Comparison of ENCODE assay signal across 31 mouse cellular contexts in the genomic region with DNA sequence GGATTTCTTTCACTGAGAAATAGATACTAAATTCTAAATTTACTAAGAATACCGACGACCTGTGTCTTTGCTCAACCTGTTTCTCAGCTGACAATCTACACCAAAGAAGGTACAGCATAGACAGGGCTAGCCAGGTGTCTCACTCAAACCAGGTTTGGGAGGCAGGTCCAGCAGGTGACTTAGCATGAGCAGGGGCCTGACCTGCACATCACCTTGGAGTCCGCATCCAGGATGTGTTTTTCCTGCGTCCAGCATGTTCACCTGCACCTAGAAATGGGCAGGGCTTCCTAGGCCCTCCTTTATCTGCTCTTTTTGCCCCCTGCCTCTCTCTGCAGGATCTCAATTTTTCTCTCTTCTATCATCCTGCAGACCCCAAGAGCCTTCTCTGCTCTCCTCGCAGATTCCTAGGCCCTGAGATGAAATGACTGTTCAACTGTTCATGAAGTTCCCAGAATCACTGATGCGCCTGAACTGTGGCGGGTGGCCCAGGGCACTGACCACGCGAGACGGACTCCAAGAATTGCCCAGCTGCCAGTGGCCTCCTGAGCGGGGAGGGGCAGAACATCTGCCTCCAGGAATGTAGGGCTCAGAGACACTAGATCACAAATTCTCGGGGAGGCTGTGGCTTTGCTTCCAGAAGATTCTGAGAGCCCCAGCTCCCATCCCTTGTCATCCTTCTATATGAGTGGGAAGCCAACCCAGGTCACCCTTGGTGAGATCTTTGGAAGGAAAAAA. TPM values are rescaled to one million over a fixed set of nuclear protein-coding genes. Genes with fewer than 3 reads are reported as not detected.
"Had no signal": no experiment of that assay in that cellular context is flagged by ENCODE, and none has a peak within 500 bp of the region (broad histone marks: within the 10 kb centered on the region; RNA-seq: fewer than 3 reads in every experiment).

No protein-coding gene starts in this region.

- H3K9me3 ChIP-seq: intestine, embryonic 15.5 days; kidney, embryonic 15.5 days; lung, embryonic 15.5 days; megakaryocyte, embryonic 14.5 days; midbrain, embryonic 10.5 days; stomach, embryonic 15.5 days had no signal

- H3K4me3 ChIP-seq: intestine, embryonic 15.5 days; kidney, embryonic 15.5 days; left cerebral cortex, adult 2 months; lung, embryonic 15.5 days; megakaryocyte, embryonic 14.5 days; midbrain, embryonic 10.5 days; midbrain, embryonic 13.5 days; myocyte; neural tube, embryonic 13.5 days; stomach, embryonic 15.5 days had no signal

- H3K27me3 ChIP-seq: intestine, embryonic 15.5 days; kidney, embryonic 15.5 days; lung, embryonic 15.5 days; megakaryocyte, embryonic 14.5 days; midbrain, embryonic 13.5 days; neural tube, embryonic 13.5 days; stomach, embryonic 15.5 days had no signal

- H3K9ac ChIP-seq: intestine, embryonic 15.5 days; kidney, embryonic 15.5 days; liver, embryonic 14.5 days; lung, embryonic 15.5 days; midbrain, embryonic 13.5 days; neural tube, embryonic 13.5 days; stomach, embryonic 15.5 days had no signal

- H3K4me1 ChIP-seq: midbrain, embryonic 10.5 days; midbrain, embryonic 13.5 days had no signal

- H3K36me3 ChIP-seq: intestine, embryonic 15.5 days; kidney, embryonic 15.5 days; lung, embryonic 15.5 days; midbrain, embryonic 10.5 days; midbrain, embryonic 13.5 days; neural tube, embryonic 13.5 days; stomach, embryonic 15.5 days had no signal

- H3K27ac ChIP-seq: intestine, embryonic 15.5 days; kidney, embryonic 15.5 days; left cerebral cortex, adult 2 months; liver, embryonic 14.5 days; lung, embryonic 15.5 days; midbrain, embryonic 10.5 days; midbrain, embryonic 13.5 days; neural tube, embryonic 13.5 days; stomach, embryonic 15.5 days had no signal

- DNase-seq: kidney, adult 11 months; layer of hippocampus, postnatal 36 days; lung, adult 18-20 months; lung, postnatal 10 days; lung, postnatal 36 days; retina, postnatal 1 day; right cerebral cortex, postnatal 25 days; spleen, adult 18-20 months; thymus, adult 2 months; thymus, postnatal 14 days; thymus, postnatal 4 days had no signal

RNA-seq across cellular contexts. Expression of a gene that starts 17.6 kb away (rescaled TPM):
- total RNA-seq: monocyte, adult 5-6 weeks had no signal

RNA-seq across cellular contexts. Expression of a gene that starts 22.2 kb away (rescaled TPM):
- total RNA-seq: layer of hippocampus, adult 8-10 months; layer of hippocampus, postnatal 10 days; layer of hippocampus, postnatal 36 days; left cerebral cortex, adult 2 months; left cerebral cortex, postnatal 10 days; left cerebral cortex, postnatal 36 days; monocyte, adult 5-6 weeks; neutrophil, adult 5-6 weeks had no signal
- polyA plus RNA-seq: limb, embryonic 11.5 days; limb, embryonic 14.5 days; midbrain, embryonic 10.5 days; midbrain, embryonic 13.5 days; midbrain, embryonic 16.5 days; myocyte; neural tube, embryonic 13.5 days; stomach, embryonic 15.5 days had no signal
